Mouse (Mus musculus): ENCODE data around the gene Imp4.

DNA sequence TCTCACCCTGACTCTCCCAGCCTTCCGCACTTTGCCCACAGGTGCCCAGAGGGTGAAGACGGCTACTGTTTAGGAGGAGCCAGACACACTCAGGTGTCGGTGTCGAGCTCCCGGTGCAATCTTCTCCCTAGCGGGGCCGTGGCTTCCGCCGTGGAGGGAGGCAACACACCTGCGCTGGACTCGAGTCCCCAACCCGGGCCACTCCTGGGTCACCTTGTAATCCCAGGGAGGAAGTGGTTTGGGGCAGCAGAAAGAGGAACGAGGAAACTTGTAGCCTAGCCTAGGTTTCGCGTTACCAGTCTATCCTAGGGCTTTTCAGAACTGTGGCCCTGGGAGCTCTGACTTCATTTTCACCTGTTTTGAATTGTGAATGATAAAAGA lies 20.4 kb downstream of the Imp4 start:
- no peak for TF ChIP-seq CTCF (IDR thresholded peaks at IDR 0.05)
- TF ChIP-seq EP300 (IDR thresholded peaks at IDR 0.05): no peak
